ENCODE assay signal across 8 mouse cellular contexts in genomic region chr4:105474765-105475560, GRCm38 (mm10).
DNase-seq lines count a peak whose midpoint lies in the region; ATAC-seq and TF ChIP-seq lines count a peak whose summit lies in the region.

No protein-coding gene starts in this region.

- DNase-seq in brain, embryonic 14.5 days (ENCODE audit: low read depth): peak; percentile 98
- peak; percentile 90 for DNase-seq in kidney, postnatal 0 days (ENCODE audit: low spot score)
- peak; percentile 44 for DNase-seq in limb, embryonic 11.5 days (ENCODE audit: low spot score)
- peak; percentile 10 for DNase-seq in right cerebral cortex, postnatal 25 days
- DNase-seq in spleen, postnatal 36 days (ENCODE audit: low spot score in 2 of 2): no peak
- DNase-seq in urinary bladder, adult 2 months (ENCODE audit: low spot score): no peak

- no peak overlapping the region for H3K9ac ChIP-seq in embryonic facial prominence, embryonic 12.5 days
- H3K9ac ChIP-seq in kidney, postnatal 0 days (ENCODE audit: low read depth, low read length): no peak overlapping the region
- no peak overlapping the region for H3K9ac ChIP-seq in limb, embryonic 11.5 days (ENCODE audit: low read length)

- no peak overlapping the region for H3K4me2 ChIP-seq in embryonic facial prominence, embryonic 12.5 days (replicated peaks)
- H3K4me2 ChIP-seq in kidney, postnatal 0 days (ENCODE audit: low read length): no peak overlapping the region
- no peak overlapping the region for H3K4me2 ChIP-seq in limb, embryonic 11.5 days (ENCODE audit: low read depth, severe bottlenecking)

- H3K27ac ChIP-seq in embryonic facial prominence, embryonic 12.5 days: no peak overlapping the region
- peak overlapping the region; percentile 42; the same call in 1 of the 2 replicates for H3K27ac ChIP-seq in kidney, postnatal 0 days
- H3K27ac ChIP-seq in limb, embryonic 11.5 days (replicated peaks; ENCODE audit: low read depth, low read length): no peak overlapping the region

- WGBS in embryonic facial prominence, embryonic 12.5 days: 32% methylated on average over 11 of the region's 11 CpGs
- WGBS in kidney, postnatal 0 days: 24% methylated on average over 11 of the region's 11 CpGs
- WGBS in limb, embryonic 11.5 days: 40% methylated on average over 11 of the region's 11 CpGs

- H3K36me3 ChIP-seq in embryonic facial prominence, embryonic 12.5 days: no peaks in the 10 kb centered on the region
- H3K36me3 ChIP-seq in kidney, postnatal 0 days (ENCODE audit: insufficient read depth, low read length): no peaks in the 10 kb centered on the region
- H3K36me3 ChIP-seq in limb, embryonic 11.5 days (ENCODE audit: control insufficient read depth, insufficient read depth, low read length): no peaks in the 10 kb centered on the region

- no peak for TF ChIP-seq POLR2A in brain, embryonic 14.5 days (IDR thresholded peaks at IDR 0.05; ENCODE audit: borderline replicate concordance, extremely low read depth, insufficient read depth, insufficient read length, poor library complexity, severe bottlenecking)

- no peak for TF ChIP-seq CTCF in brain, embryonic 14.5 days (IDR thresholded peaks at IDR 0.05; ENCODE audit: borderline replicate concordance, extremely low read depth, insufficient read depth, insufficient read length)
- TF ChIP-seq CTCF in kidney, postnatal 0 days (IDR thresholded peaks at IDR 0.05; ENCODE audit: low read depth): no peak

- H3K4me3 ChIP-seq in embryonic facial prominence, embryonic 12.5 days: no peak overlapping the region
- no peak overlapping the region for H3K4me3 ChIP-seq in kidney, postnatal 0 days (replicated peaks; ENCODE audit: low read depth, low read length)
- no peak overlapping the region for H3K4me3 ChIP-seq in limb, embryonic 11.5 days (ENCODE audit: low read depth, low read length)

- no peaks in the 10 kb centered on the region for H3K27me3 ChIP-seq in embryonic facial prominence, embryonic 12.5 days
- no peaks in the 10 kb centered on the region for H3K27me3 ChIP-seq in kidney, postnatal 0 days (ENCODE audit: insufficient read depth, low read length)
- H3K27me3 ChIP-seq in limb, embryonic 11.5 days (ENCODE audit: control insufficient read depth, insufficient read depth, low read length): 0 out of 2 replicates have a peak, but pooled peaks cover 2% of the 10 kb centered on the region

- H3K4me1 ChIP-seq in embryonic facial prominence, embryonic 12.5 days: 0 out of 2 replicates have a peak, but pooled peaks cover 5% of the 10 kb centered on the region
- H3K4me1 ChIP-seq in kidney, postnatal 0 days (replicated peaks; ENCODE audit: insufficient read depth, low read length): no peaks in the 10 kb centered on the region; the same call in 1 of the 2 replicates
- H3K4me1 ChIP-seq in limb, embryonic 11.5 days (ENCODE audit: control insufficient read depth, insufficient read depth, low read length): peaks cover 6% of the 10 kb centered on the region; the same call in 1 of the 2 replicates

- ATAC-seq in embryonic facial prominence, embryonic 12.5 days (ENCODE audit: insufficient number of reproducible peaks, insufficient read depth, low FRiP score, low TSS enrichment): peak; percentile 52; the same call in 1 of the 2 replicates
- ATAC-seq in kidney, postnatal 0 days (replicated peaks; ENCODE audit: low FRiP score, low read depth): peak; percentile 54
- ATAC-seq in limb, embryonic 11.5 days (ENCODE audit: insufficient number of reproducible peaks, low FRiP score, low TSS enrichment, low read depth): no peak
- no peak for ATAC-seq in activated CD4-positive, CD25-positive, alpha-beta regulatory T cell, adult 4 months

- no peaks in the 10 kb centered on the region for H3K9me3 ChIP-seq in embryonic facial prominence, embryonic 12.5 days
- H3K9me3 ChIP-seq in kidney, postnatal 0 days (replicated peaks; ENCODE audit: low read length): no peaks in the 10 kb centered on the region
- H3K9me3 ChIP-seq in limb, embryonic 11.5 days (ENCODE audit: control insufficient read depth, low read length): no peaks in the 10 kb centered on the region

Comparison
In these comparisons a context has a peak if more than half of its experiments do, and no peak if none do; other contexts are left out.
1. DNase-seq: peak in brain, embryonic 14.5 days (single experiment), kidney, postnatal 0 days (single experiment), limb, embryonic 11.5 days (single experiment) and right cerebral cortex, postnatal 25 days (single experiment); none in spleen, postnatal 36 days (0 of 2) and urinary bladder, adult 2 months (single experiment).
2. ATAC-seq: peak in embryonic facial prominence, embryonic 12.5 days (single experiment) and kidney, postnatal 0 days (single experiment); none in limb, embryonic 11.5 days (single experiment) and activated CD4-positive, CD25-positive, alpha-beta regulatory T cell, adult 4 months (single experiment).